Mouse (Mus musculus) T-helper 17 cell (primary cell): ENCODE results near the gene Rpa3.

ENCODE experiments used
- in situ Hi-C, 2 experiments: fragments of 300-600 bp; cut with MboI, MseI; formaldehyde crosslinking; loops; 1 replicate in 1 of 2; 2 replicates in 1 of 2; pipeline ENCODE4 v1.15.1; 2025; ENCODE audit warnings: high pct_unique_total_duplicates in 2 of 2

Rpa3 gene

GRCm38 (mm10) chr6:8209866-8210186, 49.1 kb downstream of the Rpa3 start:
- in situ Hi-C loops: loop anchor here in 1 of 2 experiments (5.0 to 10.0 kb wide), 2 partner anchors 47 to 355 kb away; partner anchors contain the start of genes Gm45062, Rpa3 and Umad1

- in situ Hi-C loops: loop anchor here in 1 of 2 experiments (10.0 kb wide), 1 partner anchor 354 kb away; no protein-coding TSS in a partner anchor
Measured at GRCm38 (mm10) chr6:8209047-8209865, 49.7 kb downstream of the Rpa3 start, which contains the start of gene Mios. TSS of gene Mios (plus strand) at chr6:8209222.
